Mouse (Mus musculus) mesoderm, embryonic 11.5 days (tissue): ENCODE results near the gene Slc15a3.

Experiments
- DNase-seq: peaks from one replicate; pipeline ENCODE4 v3.0.0-alpha.2; 2012; ENCODE audit warnings: low read depth, low spot score

The Slc15a3 gene

GRCm38 (mm10) chr19:10821319-10821718 lies 18.2 kb upstream of the Slc15a3 start:
- DNase-seq, result no peak

- DNase-seq, result no peak
These were observed 17.0 kb upstream of the Slc15a3 start for GRCm38 (mm10) chr19:10822534-10822933.

GRCm38 (mm10) chr19:10824061-10824460 lies 15.5 kb upstream of the Slc15a3 start:
- no peak for DNase-seq

- no peak for DNase-seq
These were observed 11.2 kb upstream of the Slc15a3 start for GRCm38 (mm10) chr19:10828321-10828720.

GRCm38 (mm10) chr19:10829436-10830175 lies 9.9 kb upstream of the Slc15a3 start, which contains the start of gene Cd6:
TSS of gene Cd6 (minus strand) at chr19:10830058.
- no peak for DNase-seq

GRCm38 (mm10) chr19:10831424-10831823 lies 8.1 kb upstream of the Slc15a3 start:
- DNase-seq, result peak; percentile 63

GRCm38 (mm10) chr19:10832030-10832429 lies 7.5 kb upstream of the Slc15a3 start:
- no peak for DNase-seq

- no peak for DNase-seq
These were observed 5.9 kb upstream of the Slc15a3 start for GRCm38 (mm10) chr19:10833611-10834010.

- DNase-seq, result no peak
These were observed 3.9 kb upstream of the Slc15a3 start for GRCm38 (mm10) chr19:10835671-10836070.

GRCm38 (mm10) chr19:10841721-10842626 lies 2.4 kb downstream of the Slc15a3 start:
- peak; percentile 27 for DNase-seq

GRCm38 (mm10) chr19:10842914-10843313 lies 3.4 kb downstream of the Slc15a3 start:
- no peak for DNase-seq

- no peak for DNase-seq
These were observed 4.7 kb downstream of the Slc15a3 start for GRCm38 (mm10) chr19:10844206-10844605.

- no peak for DNase-seq
These were observed 5.9 kb downstream of the Slc15a3 start for GRCm38 (mm10) chr19:10845454-10845853.

- peak; percentile 37 for DNase-seq
These were observed 6.6 kb downstream of the Slc15a3 start for GRCm38 (mm10) chr19:10846150-10846549.

- DNase-seq, result no peak
These were observed 8.0 kb downstream of the Slc15a3 start for GRCm38 (mm10) chr19:10847311-10848087.

- DNase-seq, result no peak
These were observed 15.9 kb downstream of the Slc15a3 start for GRCm38 (mm10) chr19:10855422-10855821.

GRCm38 (mm10) chr19:10856520-10856919 lies 17.0 kb downstream of the Slc15a3 start:
- DNase-seq, result no peak

GRCm38 (mm10) chr19:10860072-10860497 lies 20.6 kb downstream of the Slc15a3 start:
- DNase-seq, result no peak

GRCm38 (mm10) chr19:10866351-10866750 lies 26.8 kb downstream of the Slc15a3 start:
- DNase-seq, result no peak

GRCm38 (mm10) chr19:10867946-10868622 lies 28.6 kb downstream of the Slc15a3 start:
- DNase-seq, result no peak

GRCm38 (mm10) chr19:10868623-10869141 lies 29.2 kb downstream of the Slc15a3 start:
- DNase-seq, result no peak
